Mouse (Mus musculus): Measurements from ENCODE around the gene Top1. TPM values are rescaled to one million over a fixed set of nuclear protein-coding genes. Genes with fewer than 3 reads are reported as not detected.
A peak's percentile ranks its signal among the peaks of the same experiment; 100 is the strongest.

The Top1 gene
- total RNA-seq, 2 experiments from 2014 or later = 80.4 to 85.3 TPM

GRCm38 (mm10) chr2:160734331-160734730 is 88.6 kb downstream of the Top1 start:
- Histone ChIP-seq H3K27ac (no peak overlapping the region), H3K4me3 (peak overlapping the region; percentile 6; the same call in 1 of the 2 replicates)
- TF ChIP-seq CTCF (IDR thresholded peaks at IDR 0.05) = no peak
- intact Hi-C loops (cut with DNase I) = loop anchor here (5.0 kb wide), 1 partner anchor 138 kb away; the partner anchor contains the start of gene Zhx3
- DNase-seq (ENCODE audit: extremely low spot score in 1 of 2, low spot score in 2 of 2) = no peak

DNA sequence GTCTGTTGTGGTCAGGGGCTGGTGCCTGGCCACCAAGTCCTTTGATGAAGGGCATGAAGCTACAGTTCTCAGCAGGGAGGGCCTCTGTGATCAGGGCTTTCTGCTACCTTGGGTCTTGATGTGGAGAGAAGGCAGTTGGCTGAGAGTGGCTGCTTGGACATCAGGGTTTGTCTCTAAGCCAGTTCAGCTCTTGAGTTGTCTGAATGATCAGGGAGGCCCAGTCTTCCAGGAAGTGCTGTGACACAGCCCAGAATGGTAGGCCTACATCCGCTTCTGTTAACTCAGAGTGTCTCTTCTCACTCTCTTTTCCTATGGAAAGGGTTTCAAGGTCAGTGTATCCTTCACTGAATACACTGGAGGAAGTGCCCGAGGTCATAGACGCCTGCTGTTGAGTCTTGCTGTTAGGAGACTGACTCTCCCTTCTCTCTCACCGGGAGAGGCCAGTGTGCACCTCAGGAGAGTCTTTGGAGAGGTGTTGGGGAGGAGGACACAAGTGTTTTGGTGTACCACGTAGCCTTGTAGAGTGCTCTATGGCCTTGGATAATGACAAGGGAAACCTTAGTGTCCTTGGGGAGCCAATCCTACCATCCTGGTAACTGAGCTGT is 90.1 kb downstream of the Top1 start:
- no peak for TF ChIP-seq CTCF (IDR thresholded peaks at IDR 0.05)
- Histone ChIP-seq H3K4me3 (no peak overlapping the region), H3K27ac (no peak overlapping the region; the same call in 1 of the 2 replicates)
- DNase-seq (ENCODE audit: extremely low spot score in 1 of 2, low spot score in 2 of 2) = no peak
- intact Hi-C loops (cut with DNase I) = no loop called here

- DNase-seq (ENCODE audit: extremely low spot score in 1 of 2, low spot score in 2 of 2) = no peak
- no peak overlapping the region for H3K4me3 ChIP-seq
- intact Hi-C loops (cut with DNase I) = no loop called here
- H3K27ac ChIP-seq = no peak overlapping the region
- TF ChIP-seq CTCF (IDR thresholded peaks at IDR 0.05) = no peak
These were observed 90.8 kb downstream of the Top1 start for GRCm38 (mm10) chr2:160736466-160736865.

DNA sequence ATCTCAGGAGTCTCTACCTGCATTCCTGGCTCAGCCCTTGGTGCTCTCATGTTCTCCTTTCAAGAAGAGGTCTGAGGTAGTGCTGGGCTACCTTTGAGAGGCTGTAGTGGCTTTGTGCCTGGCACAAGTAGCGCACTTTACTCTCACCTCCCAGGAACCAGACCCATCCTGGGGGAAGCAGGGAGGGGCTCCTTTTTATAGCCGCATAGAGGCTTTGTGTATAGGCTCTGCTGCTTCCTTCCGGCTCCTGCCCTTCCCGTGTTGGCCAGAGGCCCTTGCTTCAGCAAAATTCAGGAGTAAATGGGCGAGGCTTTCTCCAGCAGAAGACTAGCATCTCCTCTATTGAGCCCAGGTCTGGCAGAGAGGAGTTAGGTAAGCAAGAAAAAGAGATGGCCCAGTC is 92.7 kb downstream of the Top1 start:
- H3K4me3 ChIP-seq = no peak overlapping the region
- TF ChIP-seq CTCF (IDR thresholded peaks at IDR 0.05) = no peak
- peak overlapping the region; percentile 9; the same call in 1 of the 2 replicates for H3K27ac ChIP-seq
- intact Hi-C loops (cut with DNase I) = no loop called here
- no peak for DNase-seq (ENCODE audit: extremely low spot score in 1 of 2, low spot score in 2 of 2)

DNA sequence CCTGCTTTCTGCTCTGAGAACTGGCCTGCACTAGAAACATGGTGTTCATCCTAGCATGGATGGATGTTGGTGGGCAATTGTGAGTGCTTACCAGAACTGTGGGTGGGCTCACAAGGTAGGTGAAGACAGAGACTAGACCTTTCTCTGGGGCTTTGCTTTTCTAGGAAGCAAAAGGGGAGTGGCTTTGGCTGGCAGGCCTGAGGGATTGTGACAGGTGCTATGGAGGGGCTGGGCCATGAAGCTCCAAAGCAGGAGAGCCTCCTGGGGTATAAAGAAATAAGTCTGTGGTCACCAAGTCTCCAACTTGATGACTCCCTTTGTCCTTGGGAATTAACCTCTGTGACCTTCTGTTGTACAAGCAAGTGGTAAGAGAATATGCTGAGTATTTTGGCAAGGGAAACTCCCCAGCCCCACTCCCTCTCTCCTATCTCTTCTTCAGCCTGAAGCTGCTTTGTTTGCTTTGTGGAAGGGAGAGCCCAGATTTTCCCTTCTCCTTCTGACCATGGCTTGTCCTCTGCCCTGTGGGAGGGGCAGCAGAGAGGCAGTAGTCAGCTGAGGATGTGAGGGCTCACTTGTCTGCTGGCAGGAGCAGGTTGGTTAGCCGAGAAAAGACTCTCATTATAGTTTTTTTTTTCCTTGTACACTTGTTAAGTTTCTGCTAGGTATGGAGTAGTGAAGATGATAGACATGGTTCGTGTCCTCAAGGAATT is 94.1 kb downstream of the Top1 start:
- intact Hi-C loops (cut with DNase I) = no loop called here
- Histone ChIP-seq H3K27ac (peak overlapping the region; percentile 56; the same call in 1 of the 2 replicates), H3K4me3 (no peak overlapping the region)
- no peak for TF ChIP-seq CTCF (IDR thresholded peaks at IDR 0.05)
- no peak for DNase-seq (ENCODE audit: extremely low spot score in 1 of 2, low spot score in 2 of 2)

GRCm38 (mm10) chr2:160740521-160741156 is 95.0 kb downstream of the Top1 start:
- intact Hi-C loops (cut with DNase I) = no loop called here
- TF ChIP-seq CTCF (IDR thresholded peaks at IDR 0.05) = no peak
- Histone ChIP-seq H3K4me3 (no peak overlapping the region), H3K27ac (peak overlapping the region; percentile 53)
- no peak for DNase-seq (ENCODE audit: extremely low spot score in 1 of 2, low spot score in 2 of 2)

GRCm38 (mm10) chr2:160741580-160741979 is 95.9 kb downstream of the Top1 start:
- intact Hi-C loops (cut with DNase I) = no loop called here
- DNase-seq (ENCODE audit: extremely low spot score in 1 of 2, low spot score in 2 of 2) = no peak
- Histone ChIP-seq H3K4me3 (no peak overlapping the region), H3K27ac (peak overlapping the region; percentile 53; the same call in 1 of the 2 replicates)
- no peak for TF ChIP-seq CTCF (IDR thresholded peaks at IDR 0.05)

DNA sequence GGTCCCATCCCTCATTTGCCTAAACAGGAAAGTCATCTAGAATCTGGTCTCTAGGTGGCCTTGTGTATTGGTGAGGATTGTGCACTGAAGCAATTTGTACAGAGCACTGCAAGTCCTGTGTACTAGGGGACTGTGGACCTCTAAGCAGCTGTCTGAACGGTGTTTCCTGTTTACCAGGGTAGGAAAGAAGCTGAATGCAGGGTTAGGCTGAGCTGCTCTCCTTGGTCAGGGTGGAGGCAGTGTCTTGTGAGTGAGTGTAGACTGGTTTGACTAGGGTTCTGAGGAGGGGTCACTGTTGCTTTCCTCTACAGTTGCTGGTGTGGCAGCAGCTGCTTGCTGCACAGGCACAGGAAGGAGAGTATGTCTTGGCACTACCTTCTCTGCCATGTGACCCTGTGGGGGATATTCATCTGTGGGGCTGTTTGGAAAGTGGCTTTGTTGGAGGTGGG is 96.5 kb downstream of the Top1 start:
- Histone ChIP-seq H3K27ac (peak overlapping the region; percentile 71), H3K4me3 (no peak overlapping the region)
- no peak for DNase-seq (ENCODE audit: extremely low spot score in 1 of 2, low spot score in 2 of 2)
- TF ChIP-seq CTCF (IDR thresholded peaks at IDR 0.05) = no peak
- intact Hi-C loops (cut with DNase I) = no loop called here

GRCm38 (mm10) chr2:160744040-160744822 is 98.5 kb downstream of the Top1 start:
- TF ChIP-seq CTCF (IDR thresholded peaks at IDR 0.05) = peak; percentile 73
- Histone ChIP-seq H3K4me3 (no peak overlapping the region), H3K27ac (no peak overlapping the region; the same call in 1 of the 2 replicates)
- intact Hi-C loops (cut with DNase I) = no loop called here
- DNase-seq (ENCODE audit: extremely low spot score in 1 of 2, low spot score in 2 of 2) = peak in 1 of 2 experiments; percentile 53

- Histone ChIP-seq H3K4me3 (no peak overlapping the region), H3K27ac (peak overlapping the region; percentile 4; the same call in 1 of the 2 replicates)
- TF ChIP-seq CTCF (IDR thresholded peaks at IDR 0.05) = no peak
- no peak for DNase-seq (ENCODE audit: extremely low spot score in 1 of 2, low spot score in 2 of 2)
- intact Hi-C loops (cut with DNase I) = no loop called here
These were observed 99.1 kb downstream of the Top1 start for GRCm38 (mm10) chr2:160744823-160745210.

DNA sequence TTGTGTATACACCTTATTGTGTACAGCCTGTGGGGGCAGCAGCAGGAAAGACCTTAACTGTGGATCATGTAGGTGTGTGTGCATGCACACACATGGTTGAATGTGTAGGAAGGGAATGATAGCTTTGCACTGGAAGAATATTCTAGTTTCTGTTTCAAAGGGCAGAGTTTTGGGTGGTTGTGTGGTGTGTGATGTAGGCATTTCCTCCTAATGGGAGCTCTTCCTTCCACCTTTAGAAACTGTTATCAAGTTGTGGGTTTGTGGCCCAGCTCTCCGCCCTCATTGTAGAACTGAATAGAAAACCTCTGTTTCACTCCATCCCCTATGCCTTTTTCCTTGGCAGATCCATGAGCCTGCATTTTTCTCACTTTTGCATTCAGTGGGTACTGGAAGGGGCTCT is 99.8 kb downstream of the Top1 start:
- intact Hi-C loops (cut with DNase I) = no loop called here
- H3K27ac ChIP-seq = 0 out of 2 replicates have a peak overlapping the region, but pooled peaks have one; percentile 5
- no peak overlapping the region for H3K4me3 ChIP-seq
- no peak for TF ChIP-seq CTCF (IDR thresholded peaks at IDR 0.05)
- no peak for DNase-seq (ENCODE audit: extremely low spot score in 1 of 2, low spot score in 2 of 2)

Measured in left cerebral cortex, adult 2 months (tissue).